Mouse (Mus musculus): ENCODE measurements around the gene Rnf38. TPM values are rescaled to one million over a fixed set of nuclear protein-coding genes. Genes with fewer than 3 reads are reported as not detected.

Gene Rnf38
- polyA plus RNA-seq, 1 experiment from 2014 or later: 26.1 TPM

GRCm38 (mm10) chr4:44119410-44120201 is 114.0 kb downstream of the Rnf38 start:
- ATAC-seq (no peak), DNase-seq (ENCODE audit: low read depth, low spot score) (peak; percentile 6)

GRCm38 (mm10) chr4:44115046-44115445 is 118.5 kb downstream of the Rnf38 start:
- ATAC-seq (no peak), DNase-seq (ENCODE audit: low read depth, low spot score) (no peak)
- ChIA-PET POLR2A (interaction anchor here (0.6 kb wide), 1 partner anchor 15 kb away, joined by 3 read pairs; no protein-coding TSS in a partner anchor), CTCF (no interaction called here)
- no peaks in the 10 kb centered on the region for H3K27me3 ChIP-seq
- no peak for TF ChIP-seq CTCF (IDR thresholded peaks at IDR 0.05)
- in situ Hi-C loops (cut with MboI; ENCODE audit: low pct_unique_long_range_greater_than_20kb): loop anchor here (5.0 kb wide), 1 partner anchor 43 kb away; no protein-coding TSS in a partner anchor

More at GRCm38 (mm10) chr4:44119410-44120201, 114.0 kb downstream of the Rnf38 start:
- ChIA-PET CTCF (interaction anchor here (0.9 to 2.1 kb wide), 9 partner anchors 15 to 213 kb away, joined by 3 to 7 read pairs (median 5); no protein-coding TSS in a partner anchor), POLR2A (interaction anchor here (0.7 kb wide), 1 partner anchor 32 kb away, joined by 3 read pairs; no protein-coding TSS in a partner anchor)
- no peak for TF ChIP-seq CTCF (IDR thresholded peaks at IDR 0.05)
- H3K27me3 ChIP-seq: no peaks in the 10 kb centered on the region
- in situ Hi-C loops (cut with MboI; ENCODE audit: low pct_unique_long_range_greater_than_20kb): loop anchor here (5.0 kb wide), 2 partner anchors 47 to 212 kb away; no protein-coding TSS in a partner anchor

GRCm38 (mm10) chr4:44113393-44114138 is 120.0 kb downstream of the Rnf38 start:
- DNase-seq (ENCODE audit: low read depth, low spot score) (no peak), ATAC-seq (no peak)
- CTCF ChIA-PET: interaction anchor here (1.3 kb wide), 1 partner anchor 11 kb away, joined by 3 read pairs; no protein-coding TSS in a partner anchor
- TF ChIP-seq CTCF (IDR thresholded peaks at IDR 0.05): no peak
- POLR2A ChIA-PET: no interaction called here
- in situ Hi-C loops (cut with MboI; ENCODE audit: low pct_unique_long_range_greater_than_20kb): no loop called here
- no peaks in the 10 kb centered on the region for H3K27me3 ChIP-seq

GRCm38 (mm10) chr4:44112741-44113140 is 120.8 kb downstream of the Rnf38 start:
- TF ChIP-seq CTCF (IDR thresholded peaks at IDR 0.05): no peak
- in situ Hi-C loops (cut with MboI; ENCODE audit: low pct_unique_long_range_greater_than_20kb): no loop called here
- CTCF ChIA-PET: interaction anchor here (1.3 kb wide), 1 partner anchor 12 kb away, joined by 3 read pairs; no protein-coding TSS in a partner anchor
- H3K27me3 ChIP-seq: no peaks in the 10 kb centered on the region
- DNase-seq (ENCODE audit: low read depth, low spot score): no peak
- ATAC-seq: no peak
- POLR2A ChIA-PET: interaction anchor here (1.1 kb wide), 1 partner anchor 215 kb away, joined by 3 read pairs; no protein-coding TSS in a partner anchor

- ATAC-seq: no peak
- DNase-seq (ENCODE audit: low read depth, low spot score): no peak
- ChIA-PET CTCF (interaction anchor here (1.3 kb wide), 1 partner anchor 27 kb away, joined by 3 read pairs; no protein-coding TSS in a partner anchor), POLR2A (no interaction called here)
- TF ChIP-seq CTCF (IDR thresholded peaks at IDR 0.05): no peak
- in situ Hi-C loops (cut with MboI; ENCODE audit: low pct_unique_long_range_greater_than_20kb): no loop called here
- H3K27me3 ChIP-seq: no peaks in the 10 kb centered on the region
Observed at GRCm38 (mm10) chr4:44110771-44111170, 122.8 kb downstream of the Rnf38 start.

- DNase-seq (ENCODE audit: low read depth, low spot score) (no peak), ATAC-seq (no peak)
- ChIA-PET POLR2A (no interaction called here), CTCF (interaction anchor here (1.4 kb wide), 1 partner anchor 17 kb away, joined by 4 read pairs; no protein-coding TSS in a partner anchor)
- H3K27me3 ChIP-seq: no peaks in the 10 kb centered on the region
- in situ Hi-C loops (cut with MboI; ENCODE audit: low pct_unique_long_range_greater_than_20kb): no loop called here
- no peak for TF ChIP-seq CTCF (IDR thresholded peaks at IDR 0.05)
Observed at GRCm38 (mm10) chr4:44108297-44108696, 125.3 kb downstream of the Rnf38 start.

GRCm38 (mm10) chr4:44107339-44107738 is 126.2 kb downstream of the Rnf38 start:
- no peak for DNase-seq (ENCODE audit: low read depth, low spot score)

GRCm38 (mm10) chr4:44106297-44106821 is 127.2 kb downstream of the Rnf38 start:
- DNase-seq (ENCODE audit: low read depth, low spot score) (no peak), ATAC-seq (no peak)
- ChIA-PET CTCF (no interaction called here), POLR2A (no interaction called here)
- no peaks in the 10 kb centered on the region for H3K27me3 ChIP-seq
- TF ChIP-seq CTCF (IDR thresholded peaks at IDR 0.05): no peak
- in situ Hi-C loops (cut with MboI; ENCODE audit: low pct_unique_long_range_greater_than_20kb): no loop called here

More at GRCm38 (mm10) chr4:44107339-44107738, 126.2 kb downstream of the Rnf38 start:
- no peaks in the 10 kb centered on the region for H3K27me3 ChIP-seq
- ChIA-PET POLR2A (no interaction called here), CTCF (no interaction called here)
- ATAC-seq: no peak
- no peak for TF ChIP-seq CTCF (IDR thresholded peaks at IDR 0.05)
- in situ Hi-C loops (cut with MboI; ENCODE audit: low pct_unique_long_range_greater_than_20kb): no loop called here

- in situ Hi-C loops (cut with MboI; ENCODE audit: low pct_unique_long_range_greater_than_20kb): no loop called here
- DNase-seq (ENCODE audit: low read depth, low spot score): no peak
- ChIA-PET CTCF (interaction anchor here (1.1 kb wide), 1 partner anchor 16 kb away, joined by 5 read pairs; no protein-coding TSS in a partner anchor), POLR2A (interaction anchor here (0.6 kb wide), 1 partner anchor 13 kb away, joined by 3 read pairs; no protein-coding TSS in a partner anchor)
- no peak for ATAC-seq
- TF ChIP-seq CTCF (IDR thresholded peaks at IDR 0.05): no peak
- no peaks in the 10 kb centered on the region for H3K27me3 ChIP-seq
Observed at GRCm38 (mm10) chr4:44104195-44104917, 129.2 kb downstream of the Rnf38 start.

GRCm38 (mm10) chr4:44103620-44104019 is 130.0 kb downstream of the Rnf38 start:
- ChIA-PET CTCF (no interaction called here), POLR2A (no interaction called here)
- no peak for ATAC-seq
- no peaks in the 10 kb centered on the region for H3K27me3 ChIP-seq
- DNase-seq (ENCODE audit: low read depth, low spot score): no peak
- TF ChIP-seq CTCF (IDR thresholded peaks at IDR 0.05): no peak
- in situ Hi-C loops (cut with MboI; ENCODE audit: low pct_unique_long_range_greater_than_20kb): no loop called here
